Mouse (Mus musculus) testis, adult 2 months (tissue): Measurements from ENCODE around the gene Atp6v0c. TPM values are rescaled to one million over a fixed set of nuclear protein-coding genes. Genes with fewer than 3 reads are reported as not detected.

Experiments used
- H3K27ac ChIP-seq: fragments of 200-500 bp; 2 replicates; pipeline ENCODE4 v1.5.1; 2012; ENCODE audit warnings: low read depth, low read length; ENCODE audit not compliant: control insufficient read depth, insufficient read depth
- H3K27me3 ChIP-seq: fragments of 200-500 bp; 2 replicates; pipeline ENCODE4 v1.6.1; 2012; ENCODE audit warnings: mild to moderate bottlenecking, low read length, moderate library complexity; ENCODE audit not compliant: control insufficient read depth, insufficient read depth
- H3K36me3 ChIP-seq: fragments of 200-500 bp; 2 replicates; pipeline ENCODE4 v1.6.1; 2012; ENCODE audit warnings: mild to moderate bottlenecking, low read length; ENCODE audit not compliant: control insufficient read depth, insufficient read depth
- H3K4me1 ChIP-seq: fragments of 200-500 bp; 2 replicates; pipeline ENCODE4 v1.6.1; 2012; ENCODE audit warnings: low read length; ENCODE audit not compliant: control insufficient read depth, insufficient read depth
- H3K4me3 ChIP-seq: fragments of 200-500 bp; 2 replicates; pipeline ENCODE4 v1.5.1; 2012; ENCODE audit warnings: low read depth, mild to moderate bottlenecking, low read length, moderate library complexity, mixed read lengths; ENCODE audit not compliant: control insufficient read depth
- CTCF ChIP-seq: fragments of 200-500 bp; IDR thresholded peaks from 2 replicates; pipeline ENCODE4 v1.5.1; 2012; ENCODE audit warnings: low read depth, mild to moderate bottlenecking, inconsistent platforms, low read length, moderate library complexity; ENCODE audit not compliant: control insufficient read depth, insufficient read depth, insufficient replicate concordance
- POLR2A ChIP-seq: fragments of 200-500 bp; IDR thresholded peaks from 2 replicates; pipeline ENCODE4 v1.6.1; 2012; ENCODE audit warnings: low read depth, mild to moderate bottlenecking, inconsistent platforms, low read length, moderate library complexity; ENCODE audit not compliant: control insufficient read depth
- polyA plus RNA-seq: library from polyadenylated mRNA; depleted of rRNA; stranded (reverse); fragments of >200 nt; gene quantifications from 2 replicates; pipeline ENCODE4 v1.2.3, GENCODE M21; 2012

The Atp6v0c gene
- polyA plus RNA-seq, 1 experiment, result 345 TPM

- Histone ChIP-seq H3K4me1 (peaks cover 21% of the 10 kb centered on the region), H3K4me3 (no peak overlapping the region), H3K27me3 (no peaks in the 10 kb centered on the region), H3K27ac (no peak overlapping the region), H3K36me3 (no peaks in the 10 kb centered on the region)
- TF ChIP-seq CTCF (no peak), POLR2A (no peak)
These were observed 2.2 kb upstream of the Atp6v0c start for GRCm38 (mm10) chr17:24171738-24172137.

GRCm38 (mm10) chr17:24170729-24171128 lies 1.2 kb upstream of the Atp6v0c start:
- Histone ChIP-seq H3K4me3 (no peak overlapping the region), H3K27me3 (no peaks in the 10 kb centered on the region), H3K36me3 (no peaks in the 10 kb centered on the region; the same call in 1 of the 2 replicates), H3K27ac (peak overlapping the region; percentile 32; the same call in 1 of the 2 replicates), H3K4me1 (peaks cover 21% of the 10 kb centered on the region)
- TF ChIP-seq CTCF (no peak), POLR2A (no peak)

- no peaks in the 10 kb centered on the region for H3K27me3 ChIP-seq
- no peak for TF ChIP-seq CTCF
- no peak for TF ChIP-seq POLR2A
- no peaks in the 10 kb centered on the region; the same call in 1 of the 2 replicates for H3K36me3 ChIP-seq
- peak overlapping the region; percentile 99 for H3K27ac ChIP-seq
- peaks cover 21% of the 10 kb centered on the region for H3K4me1 ChIP-seq
- H3K4me3 ChIP-seq, result peak overlapping the region; percentile 95; the same call in 1 of the 2 replicates
These were observed 623 bp upstream of the Atp6v0c start for GRCm38 (mm10) chr17:24170125-24170524.

- peak overlapping the region; percentile 95 for H3K4me3 ChIP-seq
- no peaks in the 10 kb centered on the region for H3K27me3 ChIP-seq
- peaks cover 21% of the 10 kb centered on the region for H3K4me1 ChIP-seq
- TF ChIP-seq POLR2A, result no peak
- no peak for TF ChIP-seq CTCF
- peak overlapping the region; percentile 99 for H3K27ac ChIP-seq
- no peaks in the 10 kb centered on the region; the same call in 1 of the 2 replicates for H3K36me3 ChIP-seq
These were observed 768 bp downstream of the Atp6v0c start for GRCm38 (mm10) chr17:24168590-24169277.

GRCm38 (mm10) chr17:24167891-24168505 lies 1.5 kb downstream of the Atp6v0c start:
- H3K4me1 ChIP-seq, result peaks cover 25% of the 10 kb centered on the region
- TF ChIP-seq CTCF, result no peak
- no peak for TF ChIP-seq POLR2A
- no peaks in the 10 kb centered on the region; the same call in 1 of the 2 replicates for H3K36me3 ChIP-seq
- no peaks in the 10 kb centered on the region for H3K27me3 ChIP-seq
- peak overlapping the region; percentile 95 for H3K4me3 ChIP-seq
- H3K27ac ChIP-seq, result peak overlapping the region; percentile 65; the same call in 1 of the 2 replicates

- Histone ChIP-seq H3K36me3 (no peaks in the 10 kb centered on the region; the same call in 1 of the 2 replicates), H3K4me3 (no peak overlapping the region), H3K27ac (no peak overlapping the region), H3K4me1 (peaks cover 28% of the 10 kb centered on the region), H3K27me3 (no peaks in the 10 kb centered on the region)
- TF ChIP-seq POLR2A (no peak), CTCF (no peak)
These were observed 2.4 kb downstream of the Atp6v0c start for GRCm38 (mm10) chr17:24167120-24167519.

GRCm38 (mm10) chr17:24164566-24165259 lies 4.8 kb downstream of the Atp6v0c start:
- Histone ChIP-seq H3K36me3 (no peaks in the 10 kb centered on the region; the same call in 1 of the 2 replicates), H3K4me3 (no peak overlapping the region), H3K27me3 (no peaks in the 10 kb centered on the region), H3K27ac (no peak overlapping the region), H3K4me1 (peaks cover 21% of the 10 kb centered on the region)
- TF ChIP-seq CTCF (0 out of 2 replicates have a peak, but pooled peaks have one; percentile 9), POLR2A (no peak)
